Comparison of ENCODE assay signal across 8 mouse cellular contexts in genomic region chr6:94699173-94699987, GRCm38 (mm10). TPM values are rescaled to one million over a fixed set of nuclear protein-coding genes. Genes with fewer than 3 reads are reported as not detected.
DNase-seq lines count a peak whose midpoint lies in the region; ATAC-seq and TF ChIP-seq lines count a peak whose summit lies in the region.

No protein-coding gene starts in this region.

- H3K4me3 ChIP-seq in forebrain, embryonic 16.5 days (replicated peaks; ENCODE audit: low read length): peak overlapping the region; percentile 78
- peak overlapping the region; percentile 85 for H3K4me3 ChIP-seq in hindbrain, postnatal 0 days (ENCODE audit: low read length)
- H3K4me3 ChIP-seq in liver, adult 2 months (ENCODE audit: insufficient read depth, low read depth, low read length): peak overlapping the region; percentile 80
- peak overlapping the region; percentile 97 for H3K4me3 ChIP-seq in neural tube, embryonic 13.5 days

- ATAC-seq in cerebellum, adult (ENCODE audit: insufficient number of reproducible peaks, low FRiP score, low TSS enrichment): peak; percentile 19
- no peak; the same call in none of the 2 replicates for ATAC-seq in forebrain, embryonic 16.5 days
- peak; percentile 16; the same call in 1 of the 2 replicates for ATAC-seq in hindbrain, postnatal 0 days
- ATAC-seq in neural tube, embryonic 13.5 days (ENCODE audit: low read depth): peak; percentile 76

- TF ChIP-seq POLR2A in liver, adult 2 months (IDR thresholded peaks at IDR 0.05; ENCODE audit: extremely low read depth, insufficient read depth, low read length): no peak

- no peaks in the 10 kb centered on the region for H3K9me3 ChIP-seq in forebrain, embryonic 16.5 days (ENCODE audit: control insufficient read depth, low read length)
- no peaks in the 10 kb centered on the region for H3K9me3 ChIP-seq in hindbrain, postnatal 0 days (ENCODE audit: low read length)
- no peaks in the 10 kb centered on the region for H3K9me3 ChIP-seq in neural tube, embryonic 13.5 days

- peak; percentile 14 to 27 for DNase-seq in left cerebral cortex, adult 18-20 months (ENCODE audit: low spot score in 2 of 2)
- DNase-seq in left cerebral cortex, postnatal 14 days (ENCODE audit: low spot score in 2 of 2): no peak
- DNase-seq in hindbrain, postnatal 0 days (ENCODE audit: low spot score): peak; percentile 57
- DNase-seq in liver, adult 2 months (ENCODE audit: extremely low read depth, low read depth, low spot score): no peak
- DNase-seq in urinary bladder, postnatal 14 days (ENCODE audit: low spot score): peak; percentile 32

- H3K4me1 ChIP-seq in forebrain, embryonic 16.5 days (replicated peaks; ENCODE audit: control insufficient read depth, insufficient read depth, low read length): peaks cover 22% of the 10 kb centered on the region
- peaks cover 11% of the 10 kb centered on the region; the same call in 1 of the 2 replicates for H3K4me1 ChIP-seq in hindbrain, postnatal 0 days (ENCODE audit: insufficient read depth, low read length)
- peaks cover 31% of the 10 kb centered on the region for H3K4me1 ChIP-seq in liver, adult 2 months (ENCODE audit: control insufficient read depth, insufficient read depth, low read length)
- peaks cover 64% of the 10 kb centered on the region for H3K4me1 ChIP-seq in neural tube, embryonic 13.5 days (replicated peaks)

- intact Hi-C loops in left cerebral cortex, postnatal 14 days (cut with DNase I): loop anchor here (5.0 to 10.0 kb wide), 2 partner anchors 72 to 155 kb away; no protein-coding TSS in a partner anchor

- no peaks in the 10 kb centered on the region for H3K36me3 ChIP-seq in forebrain, embryonic 16.5 days (ENCODE audit: control insufficient read depth, insufficient read depth)
- H3K36me3 ChIP-seq in hindbrain, postnatal 0 days (ENCODE audit: insufficient read depth, low read length): no peaks in the 10 kb centered on the region
- no peaks in the 10 kb centered on the region for H3K36me3 ChIP-seq in liver, adult 2 months (ENCODE audit: control insufficient read depth, insufficient read depth, low read length)
- no peaks in the 10 kb centered on the region for H3K36me3 ChIP-seq in neural tube, embryonic 13.5 days

- H3K9ac ChIP-seq in forebrain, embryonic 16.5 days (replicated peaks; ENCODE audit: low read depth, low read length): peak overlapping the region; percentile 71
- H3K9ac ChIP-seq in hindbrain, postnatal 0 days (replicated peaks; ENCODE audit: low read length): peak overlapping the region; percentile 90
- peak overlapping the region; percentile 98 for H3K9ac ChIP-seq in liver, adult 2 months (ENCODE audit: low read depth, low read length)
- peak overlapping the region; percentile 97 for H3K9ac ChIP-seq in neural tube, embryonic 13.5 days

- peaks cover 22% of the 10 kb centered on the region for H3K79me2 ChIP-seq in liver, adult 2 months (ENCODE audit: control insufficient read depth, insufficient read depth, low read length)

- no peak for TF ChIP-seq CTCF in hindbrain, postnatal 0 days (IDR thresholded peaks at IDR 0.05; ENCODE audit: low read depth)
- TF ChIP-seq CTCF in liver, adult 2 months (IDR thresholded peaks at IDR 0.05; ENCODE audit: low read depth, low read length): no peak

- H3K4me2 ChIP-seq in forebrain, embryonic 16.5 days (ENCODE audit: low read length): peak overlapping the region; percentile 94
- peak overlapping the region; percentile 88 for H3K4me2 ChIP-seq in hindbrain, postnatal 0 days (ENCODE audit: low read depth, low read length)
- peak overlapping the region; percentile 93 for H3K4me2 ChIP-seq in neural tube, embryonic 13.5 days

- H3K27ac ChIP-seq in forebrain, embryonic 16.5 days (ENCODE audit: low read length): peak overlapping the region; percentile 73
- peak overlapping the region; percentile 86 for H3K27ac ChIP-seq in hindbrain, postnatal 0 days
- H3K27ac ChIP-seq in liver, adult 2 months (replicated peaks; ENCODE audit: insufficient read depth, low read depth, low read length): peak overlapping the region; percentile 61
- peak overlapping the region; percentile 90 for H3K27ac ChIP-seq in neural tube, embryonic 13.5 days (replicated peaks)

- WGBS in forebrain, embryonic 16.5 days: under 1% methylated on average over 73 of the region's 95 CpGs
- under 1% methylated on average over 55 of the region's 95 CpGs for WGBS in hindbrain, postnatal 0 days
- under 1% methylated on average over 95 of the region's 95 CpGs for WGBS in liver, adult 2 months
- WGBS in neural tube, embryonic 13.5 days: under 1% methylated on average over 63 of the region's 95 CpGs

- no peaks in the 10 kb centered on the region for H3K27me3 ChIP-seq in forebrain, embryonic 16.5 days (replicated peaks; ENCODE audit: control insufficient read depth, insufficient read depth, low read length)
- H3K27me3 ChIP-seq in hindbrain, postnatal 0 days (ENCODE audit: insufficient read depth, low read length): 0 out of 2 replicates have a peak, but pooled peaks cover 3% of the 10 kb centered on the region
- no peaks in the 10 kb centered on the region for H3K27me3 ChIP-seq in liver, adult 2 months (ENCODE audit: control insufficient read depth, insufficient read depth, low read length)
- H3K27me3 ChIP-seq in neural tube, embryonic 13.5 days: peaks cover 5% of the 10 kb centered on the region; the same call in 1 of the 2 replicates

RNA-seq across cellular contexts. Expression of gene Lrig1, which starts 0.6 kb away (rescaled TPM):
- 10 to 100 TPM; 22.6 to 31.6 TPM for total RNA-seq in left cerebral cortex, adult 18-20 months (2021)
- total RNA-seq in left cerebral cortex, postnatal 14 days (2021): 10 to 100 TPM; 28.5 to 30.6 TPM
- 7.1 and 8.3 TPM in 2 replicates for polyA plus RNA-seq in forebrain, embryonic 16.5 days (2015; fragmentation: Nextera tagmentation; extraction: Ambion mirVana)
- total RNA-seq in hindbrain, postnatal 0 days (2014; rRNA removed): 131 and 146 TPM in 2 replicates
- polyA plus RNA-seq in hindbrain, postnatal 0 days (2015; fragmentation: Nextera tagmentation; extraction: Ambion mirVana): 23.0 and 27.8 TPM in 2 replicates
- 12.4 and 13.3 TPM in 2 replicates for total RNA-seq in liver, adult 2 months (2014; rRNA removed)
- 12.9 and 14.8 TPM in 2 replicates for polyA plus RNA-seq in liver, adult 2 months (2012; rRNA removed)
- 10.5 and 12.9 TPM in 2 replicates for polyA plus RNA-seq in neural tube, embryonic 13.5 days (2015; fragmentation: Nextera tagmentation; extraction: Ambion mirVana)

Comparison
In these comparisons a context has a peak if more than half of its experiments do, and no peak if none do; other contexts are left out.
1. DNase-seq: peak in left cerebral cortex, adult 18-20 months (2 of 2), hindbrain, postnatal 0 days (single experiment) and urinary bladder, postnatal 14 days (single experiment); none in left cerebral cortex, postnatal 14 days (0 of 2) and liver, adult 2 months (single experiment).
2. Peak in every context shown above with its lines, with median percentiles within 50 percentile points of each other: H3K27ac ChIP-seq, H3K4me2 ChIP-seq, H3K4me3 ChIP-seq and H3K9ac ChIP-seq.